Mouse (Mus musculus): ENCODE measurements around the gene Bicc1.

Gene Bicc1

DNA sequence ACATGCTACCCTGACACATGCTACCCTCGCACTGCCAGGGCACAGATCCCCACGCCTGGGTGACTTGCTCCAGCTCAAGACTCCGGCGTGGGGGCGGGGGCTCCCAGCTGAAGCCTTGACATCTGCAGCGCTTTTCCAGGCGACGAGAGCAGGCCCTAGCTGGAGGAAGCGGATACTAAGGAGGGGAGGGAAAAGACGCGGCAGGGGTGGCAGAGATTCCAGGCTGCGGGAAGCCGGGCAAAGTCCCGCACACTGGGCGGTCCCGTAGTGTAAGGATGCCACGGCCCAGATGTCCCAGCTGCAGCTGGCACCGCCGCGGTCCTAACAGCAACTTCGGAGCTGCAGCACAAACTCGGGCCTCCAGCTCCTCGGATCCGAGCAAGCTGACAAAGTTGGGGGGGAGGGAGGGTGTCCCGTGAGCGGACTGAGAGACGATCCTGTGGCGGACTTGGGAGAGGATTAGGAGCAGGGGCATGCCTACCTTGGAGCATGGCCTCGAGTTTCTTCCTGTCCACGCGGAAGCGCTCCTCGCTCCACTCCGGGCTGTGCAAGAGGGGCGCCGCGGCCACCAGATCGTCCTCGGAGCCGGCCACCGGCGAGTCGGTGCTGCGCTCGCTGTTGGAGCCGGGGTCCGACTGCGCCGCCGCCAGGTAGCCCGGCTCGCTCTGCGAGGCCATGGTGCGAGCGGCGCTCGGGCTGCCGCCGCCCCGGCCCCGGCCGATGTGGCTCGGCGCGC is 392 bp downstream of the Bicc1 start:
- DNase-seq (ENCODE audit: low read depth, low spot score): no peak

DNA sequence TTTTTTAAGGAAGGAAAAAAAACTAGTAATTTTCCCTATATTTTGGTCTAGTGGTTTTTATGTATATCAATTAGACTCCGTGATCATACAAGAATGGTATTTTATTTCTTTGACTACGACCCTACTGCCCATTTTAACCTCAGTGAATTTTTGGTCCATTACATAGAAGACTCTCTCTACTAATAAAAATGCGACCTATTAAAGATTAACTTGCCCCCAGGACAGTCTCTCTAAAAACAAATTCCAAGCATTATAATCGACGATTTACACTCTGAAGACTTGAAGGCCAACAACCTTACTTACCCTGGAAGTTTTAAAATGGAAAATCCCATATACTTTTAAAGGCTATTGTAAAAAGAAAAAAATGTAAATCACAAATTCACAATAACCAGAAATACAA is 2.9 kb downstream of the Bicc1 start:
- no peak for DNase-seq (ENCODE audit: low read depth, low spot score)

DNA sequence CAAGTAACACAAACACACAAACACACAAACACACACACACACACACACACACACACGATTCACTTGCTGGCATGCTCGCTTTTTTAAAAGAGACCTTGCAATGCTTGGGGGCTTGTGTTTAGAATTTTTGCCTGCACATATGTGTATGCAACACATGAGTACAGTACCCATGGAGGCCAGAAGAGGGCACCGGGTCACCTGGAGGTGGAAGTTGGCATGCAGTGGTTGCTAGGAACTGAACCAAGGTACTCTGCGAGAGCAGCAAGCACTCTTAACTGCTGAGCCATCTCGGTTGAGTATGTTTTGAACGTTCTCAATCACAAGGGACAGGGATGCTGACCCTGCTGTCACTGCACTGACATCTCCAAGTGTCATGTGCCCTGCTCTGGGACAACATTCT is 5.9 kb downstream of the Bicc1 start:
- no peak for DNase-seq (ENCODE audit: low read depth, low spot score)

DNA sequence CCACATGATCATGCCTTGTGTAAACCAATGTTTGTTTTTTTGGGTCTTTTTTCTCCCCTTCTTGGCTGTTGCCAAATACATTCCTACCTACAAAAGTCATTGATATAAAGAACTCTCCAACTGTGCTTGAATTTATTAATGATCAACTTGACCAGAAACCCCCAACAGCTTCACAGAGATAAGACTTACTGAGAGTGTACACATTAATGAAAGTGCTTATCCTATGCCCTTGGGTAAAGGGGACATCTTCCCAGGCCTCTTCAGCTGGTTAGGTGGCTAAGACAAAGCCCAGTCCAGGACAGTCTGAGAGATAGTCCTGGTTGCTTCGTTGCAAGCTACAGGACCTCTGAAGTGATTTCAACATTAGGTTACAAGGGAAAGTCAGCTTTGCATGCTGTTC is 6.4 kb downstream of the Bicc1 start:
- no peak for DNase-seq (ENCODE audit: low read depth, low spot score)

DNA sequence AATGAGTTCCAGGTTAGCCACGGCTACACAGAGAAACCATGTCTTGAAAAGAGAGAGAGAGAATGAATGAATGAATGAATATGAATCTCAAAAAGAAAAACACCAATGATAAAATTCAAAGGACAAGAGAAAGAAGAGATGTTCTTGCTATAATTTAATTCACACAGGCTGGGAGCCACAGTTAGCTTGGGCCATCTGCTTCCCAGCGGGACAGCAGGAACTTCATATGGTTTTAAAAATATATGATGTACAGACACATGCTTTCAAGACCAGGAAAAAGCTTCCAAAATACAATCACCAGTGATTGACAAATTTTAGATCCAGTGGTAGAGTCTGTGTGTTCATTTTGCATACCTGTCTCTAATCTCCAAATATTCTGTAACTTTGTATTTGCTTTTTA is 9.0 kb downstream of the Bicc1 start:
- no peak for DNase-seq (ENCODE audit: low read depth, low spot score)

DNA sequence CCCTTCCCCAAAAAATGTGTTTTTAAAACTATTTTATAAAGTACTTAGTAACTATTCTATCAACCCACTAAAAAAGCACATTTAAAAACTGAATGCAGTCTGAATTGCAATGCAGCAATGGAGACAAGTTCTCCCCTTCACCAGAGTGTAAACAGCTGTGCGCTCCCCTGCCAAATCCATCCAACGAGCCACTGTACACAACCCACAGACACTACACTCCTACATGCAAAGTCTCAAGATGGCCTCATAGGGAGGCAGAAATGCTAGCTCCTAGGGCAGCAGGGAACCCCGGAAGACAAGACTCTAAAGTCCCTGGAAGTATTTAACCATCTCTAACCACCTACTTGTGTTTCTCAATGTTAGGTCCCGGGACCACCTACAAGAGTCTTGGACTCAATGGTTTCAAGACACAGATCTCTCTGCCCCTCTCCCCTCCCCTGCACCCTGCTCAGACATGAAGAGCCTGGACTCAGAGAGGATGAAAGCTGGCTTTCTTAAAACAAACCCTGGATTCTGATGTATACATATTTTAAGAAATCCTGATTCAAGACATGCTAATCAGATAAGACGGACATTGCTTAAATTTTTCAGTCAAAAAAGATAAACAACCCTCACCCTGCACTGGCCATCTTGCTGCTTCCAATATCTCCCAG is 10.4 kb downstream of the Bicc1 start:
- DNase-seq (ENCODE audit: low read depth, low spot score): no peak

DNA sequence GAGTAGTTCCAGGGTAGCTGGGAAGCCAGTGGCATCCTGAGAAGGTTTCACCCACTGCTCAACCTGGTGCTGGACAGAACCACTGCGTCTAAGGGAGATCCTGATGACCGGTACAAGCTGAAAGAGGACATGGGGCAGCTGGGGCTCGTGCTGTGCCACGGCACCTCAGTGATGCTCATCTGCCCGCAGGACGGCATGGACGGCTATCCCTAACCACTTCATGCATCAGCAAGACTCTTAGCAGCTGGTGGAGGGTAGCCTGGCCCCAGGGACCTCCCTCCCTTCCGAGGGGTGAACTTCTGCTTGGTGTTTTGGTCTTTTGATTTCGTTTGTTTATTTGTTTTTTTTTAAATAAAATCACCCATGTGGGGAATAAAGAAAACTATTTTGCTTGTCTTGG is 11.3 kb downstream of the Bicc1 start:
- no peak for DNase-seq (ENCODE audit: low read depth, low spot score)

DNA sequence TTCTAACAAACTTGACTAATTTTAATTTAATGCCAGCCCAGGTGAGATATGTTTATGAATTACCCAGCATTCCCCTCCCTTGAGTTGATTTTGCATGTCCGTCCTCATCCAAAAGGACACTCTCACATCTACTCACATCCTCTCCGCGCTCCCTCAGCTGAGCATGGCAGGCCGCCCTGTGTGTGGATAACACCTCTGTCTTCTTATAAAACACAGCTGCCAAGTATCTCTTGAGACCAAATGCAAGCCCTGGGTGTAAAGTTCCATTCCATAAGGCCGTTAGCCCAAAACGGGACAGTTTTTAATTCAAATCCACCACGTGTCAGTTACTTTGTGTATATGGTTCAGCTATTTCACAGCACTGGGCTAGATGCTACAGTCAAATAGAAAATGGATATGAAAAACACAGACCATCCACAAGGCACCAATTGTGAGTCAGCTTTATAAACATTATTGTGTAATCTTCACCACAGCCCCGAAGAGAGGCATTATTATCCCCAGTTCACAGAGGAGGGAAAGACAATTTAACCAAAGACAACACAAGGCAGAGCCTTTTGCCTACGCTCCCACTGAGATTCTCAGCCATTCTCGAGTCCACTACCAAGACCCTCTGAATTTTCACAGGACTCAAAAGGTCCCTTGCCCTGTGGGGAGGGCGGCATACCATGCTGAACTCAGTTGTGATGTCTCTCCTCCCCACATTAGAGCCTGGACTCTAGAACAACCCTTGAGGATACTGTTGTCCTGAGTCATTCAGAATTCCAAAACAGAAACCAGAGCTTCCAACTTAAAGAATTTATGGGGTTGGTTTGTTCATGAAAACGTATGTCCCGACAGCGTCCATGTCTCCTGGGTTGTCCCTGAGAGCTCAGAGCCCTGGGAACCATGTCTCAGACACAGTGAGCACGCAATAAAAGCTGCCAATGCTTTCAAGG is 12.6 kb downstream of the Bicc1 start:
- no peak for DNase-seq (ENCODE audit: low read depth, low spot score)

DNA sequence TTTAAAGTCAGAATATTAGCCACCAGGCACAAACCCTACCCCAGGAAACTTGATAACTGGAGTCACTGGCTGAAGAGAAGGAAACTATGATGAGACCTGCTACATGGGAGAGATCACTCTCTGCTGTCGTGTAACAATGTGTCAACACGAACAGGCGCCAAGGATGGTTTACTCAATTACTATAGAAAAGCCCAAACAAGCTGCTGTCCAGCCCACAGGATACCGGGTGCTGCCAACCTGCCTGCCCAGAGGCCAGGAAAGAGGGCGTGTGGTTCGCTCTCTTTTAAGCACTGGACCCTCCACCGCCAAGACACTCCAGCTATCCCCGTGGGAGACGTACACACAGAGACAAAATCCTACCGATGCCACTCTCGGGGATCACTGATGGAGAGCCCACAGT is 13.7 kb downstream of the Bicc1 start:
- no peak for DNase-seq (ENCODE audit: low read depth, low spot score)

DNA sequence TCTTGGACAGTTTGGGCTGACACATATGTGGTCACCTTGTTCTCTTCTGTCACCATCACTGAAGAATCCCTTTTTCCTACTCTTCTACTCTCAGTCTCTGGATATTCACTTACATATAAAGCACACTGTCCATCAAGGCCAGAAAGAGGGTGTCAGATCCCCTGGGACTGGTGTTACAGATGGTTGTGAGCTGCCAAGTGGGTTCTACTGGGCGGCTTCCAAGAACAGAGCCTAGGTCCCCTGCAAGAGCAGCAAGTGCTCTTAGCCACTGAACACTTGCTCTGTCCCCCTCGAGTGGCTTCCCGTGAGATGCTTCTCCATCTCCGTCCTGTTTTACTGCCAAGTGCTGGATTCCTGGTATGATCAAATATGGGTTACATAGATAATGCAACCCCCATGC is 15.3 kb downstream of the Bicc1 start:
- no peak for DNase-seq (ENCODE audit: low read depth, low spot score)

DNA sequence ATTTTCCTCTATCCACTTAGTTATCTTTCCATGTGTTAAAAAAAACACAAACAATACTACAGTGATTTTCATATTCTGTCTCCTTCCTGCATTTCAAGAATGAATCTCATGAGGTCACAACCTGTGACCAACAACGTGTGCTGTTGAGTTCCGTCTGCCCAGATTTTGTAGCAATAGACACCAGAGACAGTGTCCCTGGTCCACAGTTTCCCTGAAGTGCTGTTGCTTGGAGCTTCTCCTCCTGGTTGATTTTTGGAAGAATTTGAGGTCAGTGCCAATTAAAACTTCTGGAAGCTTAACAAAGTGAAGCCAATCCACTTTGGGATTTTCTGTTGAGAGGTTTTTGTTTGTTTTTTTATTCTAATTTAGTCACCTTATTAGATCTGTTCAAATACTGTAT is 16.9 kb downstream of the Bicc1 start:
- DNase-seq (ENCODE audit: low read depth, low spot score): no peak

DNA sequence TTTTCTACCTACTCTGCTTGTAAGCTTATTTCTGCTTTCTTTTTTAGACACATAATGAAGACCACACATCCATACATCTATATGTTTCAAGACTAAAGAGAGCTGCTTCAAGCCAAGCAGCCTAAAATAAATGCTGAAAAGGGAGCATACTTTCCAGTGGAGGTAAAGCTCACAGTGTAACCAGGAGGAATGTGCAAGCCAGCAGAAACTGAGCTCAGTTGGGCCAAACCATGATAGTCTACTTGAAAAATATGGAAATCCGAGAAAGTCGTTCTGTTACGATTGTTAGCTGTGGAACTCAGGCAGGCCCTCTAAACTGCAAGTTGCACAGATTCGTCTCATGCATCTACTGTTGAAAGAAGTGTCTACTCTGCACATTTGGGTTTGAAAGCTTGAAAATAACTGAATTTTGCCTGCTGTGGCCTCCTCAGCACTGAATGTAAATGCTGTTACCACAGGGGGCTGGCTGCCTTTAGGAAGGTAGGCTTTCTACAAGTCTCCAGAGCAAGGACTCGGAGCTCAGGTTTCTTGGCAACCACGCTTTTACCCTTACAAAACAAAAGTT is 19.1 kb downstream of the Bicc1 start:
- no peak for DNase-seq (ENCODE audit: low read depth, low spot score)

DNA sequence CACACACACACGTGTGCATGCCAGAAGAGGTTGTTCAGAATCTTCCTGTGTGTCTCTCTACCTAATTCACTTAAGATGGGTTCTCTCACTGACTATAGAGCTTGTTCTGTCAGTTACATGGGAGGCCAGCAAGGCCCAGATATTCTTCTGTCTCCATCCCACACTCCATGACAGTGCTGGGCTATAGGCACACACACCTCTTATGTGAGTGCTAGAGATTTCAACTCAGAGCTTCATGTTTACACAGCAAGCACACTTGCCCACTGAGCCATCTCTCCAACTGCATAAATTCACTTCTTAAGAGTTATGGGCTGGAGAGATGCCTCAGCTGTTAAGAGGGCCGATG is 20.7 kb downstream of the Bicc1 start:
- no peak for DNase-seq (ENCODE audit: low read depth, low spot score)

DNA sequence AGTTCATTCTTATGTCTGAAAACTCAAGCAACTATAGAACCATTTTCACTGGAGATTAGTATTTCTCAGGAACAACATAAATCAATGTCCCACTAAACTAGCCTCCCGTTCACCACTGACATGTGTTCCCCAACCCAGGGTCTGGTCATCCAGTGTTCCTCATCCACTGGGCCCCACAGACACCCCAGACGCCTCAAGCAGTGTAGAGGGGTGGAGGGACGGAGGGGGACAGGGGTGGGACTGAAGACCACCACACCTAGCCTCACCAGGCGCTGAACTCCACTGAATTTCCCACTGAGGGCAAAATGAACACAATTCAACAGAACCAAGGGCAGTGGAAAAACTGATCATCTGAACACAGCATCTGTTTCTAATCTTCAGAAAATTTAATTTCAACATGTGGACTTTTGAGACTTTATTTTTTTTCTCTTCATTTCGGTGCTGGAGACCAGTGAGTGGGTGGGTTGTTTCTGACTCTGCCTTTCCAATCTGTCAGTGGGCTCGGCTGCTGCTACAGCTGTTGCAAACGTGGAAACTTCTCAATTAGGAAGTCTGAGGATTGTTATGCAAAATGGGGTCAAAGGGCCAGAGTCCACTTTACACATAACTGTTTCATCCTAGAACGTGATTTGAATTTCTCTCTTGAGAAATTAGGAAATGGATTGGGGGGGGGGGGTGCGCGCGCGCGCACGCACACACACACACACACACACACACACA is 21.2 kb downstream of the Bicc1 start:
- no peak for DNase-seq (ENCODE audit: low read depth, low spot score)

DNA sequence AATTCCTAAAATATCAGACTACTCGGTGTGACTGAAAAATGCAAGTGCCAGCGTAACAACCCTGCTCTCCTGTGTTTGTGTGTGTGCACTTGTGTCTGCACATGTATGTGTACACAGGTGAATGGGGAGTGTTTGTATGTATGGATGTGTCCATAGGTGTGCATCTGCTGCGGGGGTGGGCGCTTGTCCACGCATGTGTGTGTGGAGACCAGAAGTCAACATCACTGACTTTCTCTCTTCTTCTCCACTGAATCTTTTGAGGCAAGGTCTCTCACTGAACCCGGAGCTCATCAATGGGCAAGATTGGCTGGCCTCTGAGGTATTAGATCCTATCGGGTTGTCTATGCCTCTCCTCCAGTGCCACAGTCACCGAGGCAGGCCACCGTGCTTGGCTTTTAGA is 21.9 kb downstream of the Bicc1 start:
- no peak for DNase-seq (ENCODE audit: low read depth, low spot score)

DNA sequence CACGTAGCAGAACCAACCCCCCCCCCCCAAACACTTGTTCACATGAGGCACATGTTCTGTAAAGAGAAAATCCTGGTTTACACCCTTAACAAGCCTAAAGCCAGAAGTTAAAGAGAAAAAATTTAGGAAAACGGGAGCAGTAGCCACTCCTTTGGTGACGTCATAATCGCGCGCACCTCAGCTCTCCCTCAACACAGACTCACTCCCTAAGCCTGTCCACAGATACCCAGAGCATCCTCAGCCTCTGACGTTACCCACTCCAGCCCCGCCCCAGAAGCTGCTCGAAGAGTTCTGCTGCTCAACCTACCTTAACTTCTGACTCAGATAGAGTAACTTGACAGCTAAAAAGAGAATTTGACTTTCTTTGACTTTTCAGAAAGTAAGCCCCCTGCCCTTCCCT is 28.2 kb downstream of the Bicc1 start:
- DNase-seq (ENCODE audit: low read depth, low spot score): no peak

DNA sequence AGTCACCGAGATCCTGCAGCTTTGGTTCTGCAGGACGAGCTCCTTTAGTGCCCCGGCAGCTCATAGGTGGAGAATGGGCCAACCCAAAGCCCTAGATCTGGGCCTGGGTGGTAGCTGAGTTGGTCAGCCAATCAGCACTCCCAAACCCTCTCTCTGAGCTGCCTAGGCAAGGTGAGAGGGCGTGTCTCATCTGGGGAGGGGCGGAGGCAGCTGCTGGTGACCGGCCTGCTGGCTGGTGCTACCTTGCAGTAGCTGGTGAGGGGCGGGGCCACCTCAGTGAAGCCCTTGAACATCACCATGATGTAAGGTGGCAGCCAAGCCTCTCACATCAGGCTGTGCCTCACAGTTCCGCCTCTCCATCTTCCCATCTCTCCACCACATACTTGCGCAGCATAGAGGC is 29.2 kb downstream of the Bicc1 start:
- no peak for DNase-seq (ENCODE audit: low read depth, low spot score)

DNA sequence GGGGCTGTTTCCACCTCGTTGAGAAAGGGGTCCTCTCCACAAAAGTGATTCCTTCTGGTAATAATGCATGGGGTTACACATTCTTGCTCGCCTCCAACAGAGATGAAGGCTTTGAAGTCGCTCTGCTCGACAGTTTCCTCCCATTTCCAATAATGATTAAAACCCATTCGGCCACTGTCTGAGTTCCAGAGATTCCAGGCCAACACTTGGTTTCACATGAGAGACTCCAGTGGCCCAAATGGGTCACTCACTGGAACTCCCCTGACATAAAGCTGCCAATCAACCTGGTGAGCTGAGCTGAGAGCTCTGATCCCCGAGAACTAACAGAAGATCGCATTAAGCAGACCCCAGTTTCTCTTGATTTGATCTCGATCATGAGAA is 31.6 kb downstream of the Bicc1 start:
- no peak for DNase-seq (ENCODE audit: low read depth, low spot score)

DNA sequence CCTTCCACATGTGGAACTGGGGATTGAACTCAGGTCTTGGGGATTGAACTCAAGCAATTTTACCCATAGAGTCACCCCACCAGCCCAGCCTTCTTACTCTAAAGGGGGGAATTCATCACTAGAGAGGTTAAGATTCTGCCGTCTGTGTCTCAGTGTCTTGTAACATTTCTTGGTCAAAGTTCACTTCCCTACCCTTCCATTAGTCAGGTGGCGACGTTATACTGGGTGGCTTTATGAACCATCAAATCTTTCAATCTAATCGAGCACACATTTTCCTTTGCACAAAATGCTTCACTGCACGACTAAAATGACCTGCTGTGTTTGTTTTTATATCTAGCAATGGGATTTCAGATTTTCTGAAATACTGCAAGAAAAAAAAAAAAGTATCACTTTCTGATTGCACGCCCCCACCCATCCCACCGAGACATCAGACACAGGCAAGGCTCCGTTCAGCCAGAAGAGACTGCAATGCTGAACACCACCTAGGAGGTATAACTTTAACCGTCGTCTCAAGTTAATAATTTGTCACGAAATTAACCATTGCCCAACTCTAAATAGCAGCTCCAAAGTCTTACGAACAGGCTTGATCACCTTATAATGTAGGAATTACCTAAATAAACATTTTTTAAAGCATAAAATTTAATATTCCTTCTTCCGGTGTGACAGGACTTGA is 32.1 kb downstream of the Bicc1 start:
- no peak for DNase-seq (ENCODE audit: low read depth, low spot score)

DNA sequence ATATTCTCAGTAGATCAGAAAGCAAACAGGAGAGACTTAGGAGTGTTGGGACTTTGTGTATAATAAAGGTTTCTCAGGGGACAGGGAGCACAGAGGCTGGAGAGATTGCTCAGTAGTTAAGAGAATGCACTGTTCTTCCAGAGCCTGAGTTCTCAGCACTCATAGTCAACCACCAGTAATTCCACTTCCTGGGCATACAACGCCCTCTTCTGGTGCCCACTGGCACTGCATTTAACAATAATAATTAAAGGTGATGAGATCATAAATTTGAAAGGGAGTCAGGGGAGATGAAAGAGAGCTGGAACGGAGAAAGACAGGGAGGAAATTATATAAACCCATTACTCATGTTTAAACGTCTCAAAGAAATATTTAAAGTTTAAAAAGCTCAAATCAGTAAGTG is 35.5 kb downstream of the Bicc1 start:
- DNase-seq (ENCODE audit: low read depth, low spot score): no peak

DNA sequence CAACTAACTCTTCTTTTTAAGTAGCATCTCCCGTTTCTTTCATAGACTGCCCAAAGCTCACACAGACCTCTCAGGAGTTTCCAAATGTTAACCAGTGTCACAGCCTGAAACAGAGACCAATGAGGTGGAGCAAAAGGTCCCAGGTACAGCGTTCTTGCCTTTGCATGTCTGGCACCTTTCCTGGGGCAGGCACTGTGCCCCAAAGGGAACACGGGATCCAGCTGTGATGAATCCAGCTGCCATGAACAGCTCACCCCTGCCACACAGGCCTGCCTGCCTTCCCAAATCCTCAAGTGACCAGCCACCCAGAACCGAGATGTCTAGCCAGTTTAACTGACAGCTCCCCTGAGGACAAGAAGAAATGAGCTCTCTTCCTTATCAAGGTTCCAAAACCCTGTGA is 36.1 kb downstream of the Bicc1 start:
- no peak for DNase-seq (ENCODE audit: low read depth, low spot score)
